Mouse (Mus musculus) liver, adult 2 months (tissue): ENCODE results near the gene Zscan29.

Source experiments
- CTCF ChIP-seq: fragments of 200-500 bp; IDR thresholded peaks from 2 replicates; pipeline ENCODE4 v1.5.1; 2011; ENCODE audit warnings: low read depth, low read length, control low read depth
- POLR2A ChIP-seq: fragments of 200-500 bp; IDR thresholded peaks from 2 replicates; pipeline ENCODE4 v1.6.1; 2011; ENCODE audit warnings: low read length, control low read depth; ENCODE audit not compliant: insufficient read depth; ENCODE audit errors: extremely low read depth

GRCm38 (mm10) chr2:121170980-121171742 lies at the start of gene Zscan29:
- TF ChIP-seq CTCF (no peak), POLR2A (peak; percentile 80)
